Mouse (Mus musculus): ENCODE data around the gene Trim44. TPM values are rescaled to one million over a fixed set of nuclear protein-coding genes. Genes with fewer than 3 reads are reported as not detected.

Gene Trim44
- polyA plus RNA-seq, 2 experiments = 4.8 to 11.3 TPM

DNA sequence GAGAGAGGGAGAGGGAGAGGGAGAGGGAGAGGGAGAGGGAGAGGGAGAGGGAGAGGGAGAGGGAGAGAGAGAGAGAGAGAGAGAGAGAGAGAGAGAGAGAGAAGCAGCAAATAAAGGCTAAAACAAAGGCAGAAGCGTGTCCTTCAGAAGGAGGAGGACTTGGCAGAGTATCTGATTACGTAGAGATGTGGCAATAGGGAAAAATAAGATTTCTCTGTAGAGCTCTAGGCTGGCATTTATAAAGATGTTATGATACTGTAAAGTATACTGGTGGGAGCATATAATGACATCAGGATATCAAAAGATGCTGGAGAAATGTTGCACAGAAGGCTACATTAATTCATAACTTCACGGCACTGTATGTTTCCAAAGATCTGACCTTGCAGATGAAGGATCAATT lies 76.5 kb downstream of the Trim44 start:
- 74% methylated on average over 3 of the region's 3 CpGs for WGBS (ENCODE audit: insufficient replicate concordance)
- no peak for ATAC-seq (ENCODE audit: insufficient read depth)
- TF ChIP-seq EP300 (IDR thresholded peaks at IDR 0.05; ENCODE audit: low read depth) (no peak), CTCF (IDR thresholded peaks at IDR 0.05; ENCODE audit: low read depth) (no peak)

DNA sequence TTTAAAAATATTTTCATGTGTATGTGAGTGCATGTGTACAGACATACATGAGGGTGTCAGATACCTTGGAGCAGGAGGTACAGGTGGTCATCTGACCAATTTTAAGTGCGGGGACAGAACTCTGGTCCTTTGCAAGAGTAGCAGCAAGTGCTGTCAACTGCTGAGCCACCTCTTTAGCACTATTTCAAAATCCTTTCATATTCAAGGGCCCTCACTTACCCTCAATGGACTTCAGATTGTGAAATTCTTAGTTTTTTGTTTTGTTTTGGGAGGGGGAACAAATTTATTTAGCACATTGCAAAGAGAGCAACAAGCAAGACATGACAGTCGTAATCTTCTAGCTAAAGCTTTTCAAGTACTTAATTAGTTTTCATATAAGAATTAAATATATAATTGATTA lies 81.7 kb downstream of the Trim44 start:
- Histone ChIP-seq H3K9me3 (ENCODE audit: control insufficient read depth, low read length) (no peaks in the 10 kb centered on the region), H3K4me1 (replicated peaks; ENCODE audit: control insufficient read depth in 2 of 2, insufficient read depth in 2 of 2, low read length in 1 of 2) (peaks cover 0 to 1% of the 10 kb centered on the region in 2 experiments; a peak in 1 of 4 replicates), H3K27me3 (ENCODE audit: control insufficient read depth, insufficient read depth, low read length) (no peaks in the 10 kb centered on the region), H3K4me2 (ENCODE audit: low read depth) (no peak overlapping the region), H3K4me3 (ENCODE audit: insufficient read depth in 1 of 2, low read depth in 2 of 2, low read length in 2 of 2) (no peak overlapping the region), H3K9ac (replicated peaks) (no peak overlapping the region), H3K27ac (no peak overlapping the region), H3K36me3 (replicated peaks; ENCODE audit: control insufficient read depth, insufficient read depth, low read depth) (no peaks in the 10 kb centered on the region)
- ATAC-seq (ENCODE audit: insufficient read depth) (no peak), DNase-seq (ENCODE audit: low read depth in 3 of 3, low spot score in 3 of 3) (no peak)
- WGBS (ENCODE audit: insufficient replicate concordance) = 71% methylated on average over 2 of the region's 2 CpGs
- TF ChIP-seq EP300 (IDR thresholded peaks at IDR 0.05; ENCODE audit: low read depth) (no peak), CTCF (IDR thresholded peaks at IDR 0.05; ENCODE audit: low read depth) (no peak)

More for the DNA sequence above, 76.5 kb downstream of the Trim44 start:
- Histone ChIP-seq H3K9ac (replicated peaks) (no peak overlapping the region), H3K27ac (no peak overlapping the region), H3K36me3 (replicated peaks; ENCODE audit: control insufficient read depth, insufficient read depth, low read depth) (no peaks in the 10 kb centered on the region), H3K4me3 (ENCODE audit: insufficient read depth in 1 of 2, low read depth in 2 of 2, low read length in 2 of 2) (no peak overlapping the region), H3K27me3 (ENCODE audit: control insufficient read depth, insufficient read depth, low read length) (no peaks in the 10 kb centered on the region), H3K9me3 (ENCODE audit: control insufficient read depth, low read length) (no peaks in the 10 kb centered on the region), H3K4me2 (ENCODE audit: low read depth) (no peak overlapping the region), H3K4me1 (replicated peaks; ENCODE audit: control insufficient read depth in 2 of 2, insufficient read depth in 2 of 2, low read length in 1 of 2) (no peaks in the 10 kb centered on the region)
- DNase-seq (ENCODE audit: low read depth in 3 of 3, low spot score in 3 of 3) = no peak

GRCm38 (mm10) chr2:102324336-102324735 lies 83.3 kb downstream of the Trim44 start:
- Histone ChIP-seq H3K4me2 (ENCODE audit: low read depth) (no peak overlapping the region), H3K4me1 (replicated peaks; ENCODE audit: control insufficient read depth in 2 of 2, insufficient read depth in 2 of 2, low read length in 1 of 2) (peaks cover 0 to 1% of the 10 kb centered on the region in 2 experiments; a peak in 1 of 4 replicates), H3K27me3 (ENCODE audit: control insufficient read depth, insufficient read depth, low read length) (no peaks in the 10 kb centered on the region), H3K9ac (replicated peaks) (no peak overlapping the region), H3K36me3 (replicated peaks; ENCODE audit: control insufficient read depth, insufficient read depth, low read depth) (no peaks in the 10 kb centered on the region), H3K9me3 (ENCODE audit: control insufficient read depth, low read length) (no peaks in the 10 kb centered on the region), H3K4me3 (ENCODE audit: insufficient read depth in 1 of 2, low read depth in 2 of 2, low read length in 2 of 2) (no peak overlapping the region), H3K27ac (no peak overlapping the region)
- no peak for TF ChIP-seq CTCF (IDR thresholded peaks at IDR 0.05; ENCODE audit: low read depth)
- 0 out of 2 replicates have a peak, but pooled peaks have one; percentile 12 for TF ChIP-seq EP300 (IDR thresholded peaks at IDR 0.05; ENCODE audit: low read depth)
- DNase-seq (ENCODE audit: low read depth in 3 of 3, low spot score in 3 of 3) (peak in 1 of 3 experiments; percentile 5), ATAC-seq (ENCODE audit: insufficient read depth) (no peak)

DNA sequence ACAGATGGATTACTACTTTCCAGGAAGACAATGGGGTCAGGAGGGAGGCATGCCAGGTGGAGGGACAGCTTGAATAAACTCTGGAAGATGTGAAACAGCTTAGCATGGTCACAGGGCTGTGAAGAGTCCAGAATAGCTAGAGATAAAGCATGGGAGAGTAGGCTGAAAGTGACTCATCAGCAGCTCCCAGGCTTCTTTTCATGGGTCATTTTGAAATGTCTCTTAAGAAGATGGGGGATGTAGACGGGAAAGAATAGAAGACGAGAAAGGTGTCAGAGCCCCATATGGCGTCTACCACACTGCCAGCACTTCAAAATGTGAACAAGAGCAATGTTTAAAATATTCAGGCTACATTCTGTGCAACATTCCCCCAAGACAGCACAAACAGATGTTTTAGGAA lies 91.1 kb downstream of the Trim44 start:
- no peaks in the 10 kb centered on the region for H3K36me3 ChIP-seq (replicated peaks; ENCODE audit: control insufficient read depth, insufficient read depth, low read depth)
- 71% methylated on average over 3 of the region's 3 CpGs for WGBS (ENCODE audit: insufficient replicate concordance)
- no peaks in the 10 kb centered on the region for H3K27me3 ChIP-seq (ENCODE audit: control insufficient read depth, insufficient read depth, low read length)
- H3K9me3 ChIP-seq (ENCODE audit: control insufficient read depth, low read length) = no peaks in the 10 kb centered on the region
- no peaks in the 10 kb centered on the region for H3K4me1 ChIP-seq (replicated peaks; ENCODE audit: control insufficient read depth in 2 of 2, insufficient read depth in 2 of 2, low read length in 1 of 2)
- no peak overlapping the region for H3K27ac ChIP-seq
- no peak overlapping the region for H3K4me3 ChIP-seq (ENCODE audit: insufficient read depth in 1 of 2, low read depth in 2 of 2, low read length in 2 of 2)
- no peak for ATAC-seq (ENCODE audit: insufficient read depth)
- no peak for DNase-seq (ENCODE audit: low read depth in 3 of 3, low spot score in 3 of 3)
- TF ChIP-seq EP300 (IDR thresholded peaks at IDR 0.05; ENCODE audit: low read depth) (no peak), CTCF (IDR thresholded peaks at IDR 0.05; ENCODE audit: low read depth) (no peak)
- no peak overlapping the region for H3K4me2 ChIP-seq (ENCODE audit: low read depth)
- no peak overlapping the region for H3K9ac ChIP-seq (replicated peaks)

DNA sequence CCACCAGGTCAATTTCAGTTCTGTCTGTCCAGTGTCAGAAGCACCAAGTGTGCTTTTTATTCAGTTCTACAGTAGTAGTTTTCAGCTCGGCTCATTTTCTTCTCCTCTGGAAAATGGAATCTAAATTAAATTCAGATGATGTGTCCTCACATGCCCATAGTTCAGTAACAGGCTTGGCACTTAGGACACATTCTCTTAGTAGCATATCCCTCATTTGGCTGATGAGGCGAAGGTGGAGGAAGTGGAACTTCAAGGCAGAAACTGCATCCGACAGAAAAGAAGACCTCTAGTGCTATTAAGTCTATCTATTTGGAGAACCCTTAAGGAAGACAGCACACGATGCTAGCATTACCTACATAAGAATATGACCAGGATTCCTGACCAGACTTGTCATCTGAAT lies 92.5 kb downstream of the Trim44 start:
- H3K4me2 ChIP-seq (ENCODE audit: low read depth) = no peak overlapping the region
- H3K4me3 ChIP-seq (ENCODE audit: insufficient read depth in 1 of 2, low read depth in 2 of 2, low read length in 2 of 2) = no peak overlapping the region
- H3K27ac ChIP-seq = no peak overlapping the region
- no peak overlapping the region for H3K9ac ChIP-seq (replicated peaks)
- DNase-seq (ENCODE audit: low read depth in 3 of 3, low spot score in 3 of 3) = no peak
- TF ChIP-seq EP300 (IDR thresholded peaks at IDR 0.05; ENCODE audit: low read depth) = no peak
- TF ChIP-seq CTCF (IDR thresholded peaks at IDR 0.05; ENCODE audit: low read depth) = no peak
- no peaks in the 10 kb centered on the region for H3K36me3 ChIP-seq (replicated peaks; ENCODE audit: control insufficient read depth, insufficient read depth, low read depth)
- H3K27me3 ChIP-seq (ENCODE audit: control insufficient read depth, insufficient read depth, low read length) = no peaks in the 10 kb centered on the region
- ATAC-seq (ENCODE audit: insufficient read depth) = no peak
- no peaks in the 10 kb centered on the region for H3K9me3 ChIP-seq (ENCODE audit: control insufficient read depth, low read length)
- WGBS (ENCODE audit: insufficient replicate concordance) = 74% methylated on average over 4 of the region's 4 CpGs
- no peaks in the 10 kb centered on the region for H3K4me1 ChIP-seq (replicated peaks; ENCODE audit: control insufficient read depth in 2 of 2, insufficient read depth in 2 of 2, low read length in 1 of 2)
